Mouse (Mus musculus): ENCODE measurements around the gene Tbx15.

DNA sequence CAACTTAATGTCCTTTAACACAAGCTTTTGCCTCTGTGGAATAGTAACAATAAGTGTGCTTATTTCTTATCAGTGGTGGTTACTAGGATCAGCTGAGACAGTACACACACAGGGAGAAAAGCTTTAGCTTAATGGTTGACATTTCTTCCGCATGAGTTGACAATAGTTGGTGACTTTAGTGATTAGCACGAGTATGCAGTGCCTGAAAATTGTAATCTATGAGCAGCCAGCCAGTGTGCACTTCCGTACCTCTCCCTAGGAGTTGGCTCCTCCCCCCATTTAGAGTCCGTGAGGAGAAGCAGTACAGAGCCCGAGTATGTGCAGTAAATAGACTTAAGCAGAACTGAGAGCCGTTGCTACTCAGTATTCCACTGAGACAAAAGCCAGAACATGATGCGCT is 24.5 kb downstream of the Tbx15 start:
- TF ChIP-seq CTCF (IDR thresholded peaks at IDR 0.05; ENCODE audit: low read depth) (no peak), EP300 (IDR thresholded peaks at IDR 0.05; ENCODE audit: low read depth) (no peak)
